ENCODE assay signal across 8 mouse cellular contexts in the genomic region with DNA sequence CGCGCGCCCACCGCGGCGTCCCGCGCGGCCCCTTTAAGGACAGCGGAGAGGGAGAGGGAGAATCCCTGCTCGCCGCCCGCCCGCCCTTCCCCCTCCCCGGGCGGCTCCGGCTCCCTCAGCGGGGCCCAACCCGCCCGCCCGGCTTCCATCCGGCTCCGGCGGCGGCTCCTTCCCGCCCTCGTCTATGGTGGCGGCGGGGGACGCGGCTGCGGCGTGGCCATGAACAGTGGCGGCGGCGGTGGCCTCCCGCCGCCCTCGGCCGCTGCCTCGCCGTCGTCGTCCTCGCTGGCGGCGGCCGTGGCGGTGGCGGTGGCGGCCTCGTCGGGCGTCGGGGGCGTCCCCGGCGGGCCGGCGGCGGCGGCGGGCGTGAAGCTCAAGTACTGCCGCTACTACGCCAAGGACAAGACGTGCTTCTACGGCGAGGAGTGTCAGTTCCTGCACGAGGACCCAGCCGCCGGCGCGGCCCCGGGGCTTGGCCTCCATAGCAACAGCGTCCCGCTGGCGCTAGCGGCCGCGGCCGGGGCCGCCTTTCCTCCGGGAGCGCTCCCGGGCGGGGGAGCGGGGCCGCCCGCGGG. TPM values are rescaled to one million over a fixed set of nuclear protein-coding genes. Genes with fewer than 3 reads are reported as not detected.
DNase-seq lines count a peak whose midpoint lies in the region; ATAC-seq and TF ChIP-seq lines count a peak whose summit lies in the region.

No protein-coding gene starts in this region.

- under 1% methylated on average over 47 of the region's 91 CpGs for WGBS in intestine, postnatal 0 days
- WGBS in liver, embryonic 12.5 days (ENCODE audit: insufficient replicate concordance): under 1% methylated on average over 74 of the region's 91 CpGs

- peak overlapping the region; percentile 94 for H3K9ac ChIP-seq in intestine, postnatal 0 days (ENCODE audit: low read depth, low read length)
- peak overlapping the region; percentile 99 for H3K9ac ChIP-seq in liver, embryonic 12.5 days

- H3K27ac ChIP-seq in layer of hippocampus, adult 2 months: peak overlapping the region; percentile 100
- peak overlapping the region; percentile 99 for H3K27ac ChIP-seq in intestine, postnatal 0 days (ENCODE audit: low read depth, low read length)
- H3K27ac ChIP-seq in liver, embryonic 12.5 days: peak overlapping the region; percentile 100

- peak; percentile 90 for ATAC-seq in intestine, postnatal 0 days
- peak; percentile 85 for ATAC-seq in liver, embryonic 12.5 days

- peak overlapping the region; percentile 81 for H3K4me2 ChIP-seq in intestine, postnatal 0 days (replicated peaks; ENCODE audit: low read depth)
- H3K4me2 ChIP-seq in liver, embryonic 12.5 days: peak overlapping the region; percentile 84

- H3K36me3 ChIP-seq in intestine, postnatal 0 days (ENCODE audit: control insufficient read depth, insufficient read depth): no peaks in the 10 kb centered on the region
- H3K36me3 ChIP-seq in liver, embryonic 12.5 days: peaks cover 22% of the 10 kb centered on the region

- H3K9me3 ChIP-seq in intestine, postnatal 0 days (ENCODE audit: control insufficient read depth): no peaks in the 10 kb centered on the region
- H3K9me3 ChIP-seq in liver, embryonic 12.5 days (replicated peaks): no peaks in the 10 kb centered on the region

- no peaks in the 10 kb centered on the region for H3K27me3 ChIP-seq in intestine, postnatal 0 days (replicated peaks; ENCODE audit: control insufficient read depth, insufficient read depth, low read length)
- H3K27me3 ChIP-seq in liver, embryonic 12.5 days (replicated peaks): no peaks in the 10 kb centered on the region

- peak overlapping the region; percentile 94 for H3K4me3 ChIP-seq in layer of hippocampus, adult 2 months
- H3K4me3 ChIP-seq in intestine, postnatal 0 days (ENCODE audit: low read depth, low read length): peak overlapping the region; percentile 99
- peak overlapping the region; percentile 99 for H3K4me3 ChIP-seq in liver, embryonic 12.5 days

- TF ChIP-seq CTCF in layer of hippocampus, adult 2 months (conservative IDR thresholded peaks at IDR 0.05): no peak
- TF ChIP-seq CTCF in intestine, postnatal 0 days (IDR thresholded peaks at IDR 0.05; ENCODE audit: low read depth): no peak

- peak in 1 of 2 experiments; percentile 41 for DNase-seq in layer of hippocampus, adult 2 months (ENCODE audit: low spot score in 2 of 2)
- no peak for DNase-seq in layer of hippocampus, adult 11-12 months (ENCODE audit: low spot score)
- DNase-seq in cerebellum, adult 11-12 months: peak; percentile 64
- peak; percentile 20 to 40 for DNase-seq in frontal cortex, postnatal 36 days (ENCODE audit: low spot score in 2 of 2)
- peak; percentile 70 for DNase-seq in naive thymus-derived CD4-positive, alpha-beta T cell, adult 2 months (ENCODE audit: low read depth)
- DNase-seq in testis, postnatal 10 days (ENCODE audit: low spot score): peak; percentile 71

- H3K4me1 ChIP-seq in intestine, postnatal 0 days (replicated peaks; ENCODE audit: control insufficient read depth, insufficient read depth, low read length): peaks cover 10% of the 10 kb centered on the region; the same call in 1 of the 2 replicates
- H3K4me1 ChIP-seq in liver, embryonic 12.5 days: peaks cover 55% of the 10 kb centered on the region

RNA-seq across cellular contexts. Expression of a gene that starts 0.5 kb away (rescaled TPM):
- total RNA-seq in layer of hippocampus, adult 2 months (2021): 100 to 1,000 TPM in 1 of 2 experiments, 10 to 100 TPM in 1; 96.7 to 114 TPM
- 40.3 and 46.4 TPM in 2 replicates for polyA plus RNA-seq in intestine, postnatal 0 days (2015; fragmentation: Nextera tagmentation; extraction: Ambion mirVana)
- 43.9 and 45.9 TPM in 2 replicates for polyA plus RNA-seq in liver, embryonic 12.5 days (2016; fragmentation: Nextera tagmentation; extraction: Ambion mirVana)

RNA-seq across cellular contexts. Expression of a gene that starts 30.2 kb away (rescaled TPM):
- 10 to 100 TPM in 1 of 2 experiments, 1 to 10 TPM in 1; 9.8 to 11.0 TPM for total RNA-seq in layer of hippocampus, adult 2 months (2021)
- polyA plus RNA-seq in intestine, postnatal 0 days (2015; fragmentation: Nextera tagmentation; extraction: Ambion mirVana): 0.26 TPM in 2 replicates
- polyA plus RNA-seq in liver, embryonic 12.5 days (2016; fragmentation: Nextera tagmentation; extraction: Ambion mirVana): 2.7 and 2.9 TPM in 2 replicates
